Mouse (Mus musculus): ENCODE measurements at regions not wholly inside any gene's neighbourhood (a gene's known extent, or its start where the extent isn't known, plus 50 kb on each side); places are given as distances from the start of the nearest gene placed in this dataset.

- H3K9ac ChIP-seq (replicated peaks; ENCODE audit: low read depth, low read length): no peak overlapping the region
- H3K4me2 ChIP-seq (ENCODE audit: low read depth, low read length): no peak overlapping the region
- H3K4me3 ChIP-seq (ENCODE audit: low read depth, low read length): no peak overlapping the region
- H3K9me3 ChIP-seq (replicated peaks; ENCODE audit: control insufficient read depth, low read length): no peaks in the 10 kb centered on the region
- TF ChIP-seq CTCF (IDR thresholded peaks at IDR 0.05; ENCODE audit: low read depth) (no peak), EP300 (IDR thresholded peaks at IDR 0.05; ENCODE audit: low read depth) (no peak)
- H3K4me1 ChIP-seq (ENCODE audit: control insufficient read depth, insufficient read depth): peaks cover 8% of the 10 kb centered on the region; the same call in 1 of the 2 replicates
- no peaks in the 10 kb centered on the region for H3K27me3 ChIP-seq (ENCODE audit: control insufficient read depth, insufficient read depth, low read length)
- ATAC-seq (ENCODE audit: insufficient read depth, low read depth) (no peak), DNase-seq (ENCODE audit: low spot score) (no peak)
- H3K27ac ChIP-seq (ENCODE audit: low read depth): no peak overlapping the region
- H3K36me3 ChIP-seq (replicated peaks; ENCODE audit: control insufficient read depth, insufficient read depth, low read length): no peaks in the 10 kb centered on the region
- WGBS: 54% methylated on average over 5 of the region's 5 CpGs
Observed at GRCm38 (mm10) chr15:67336294-67337039, 835.8 kb upstream of the Lrrc6 start.

DNA sequence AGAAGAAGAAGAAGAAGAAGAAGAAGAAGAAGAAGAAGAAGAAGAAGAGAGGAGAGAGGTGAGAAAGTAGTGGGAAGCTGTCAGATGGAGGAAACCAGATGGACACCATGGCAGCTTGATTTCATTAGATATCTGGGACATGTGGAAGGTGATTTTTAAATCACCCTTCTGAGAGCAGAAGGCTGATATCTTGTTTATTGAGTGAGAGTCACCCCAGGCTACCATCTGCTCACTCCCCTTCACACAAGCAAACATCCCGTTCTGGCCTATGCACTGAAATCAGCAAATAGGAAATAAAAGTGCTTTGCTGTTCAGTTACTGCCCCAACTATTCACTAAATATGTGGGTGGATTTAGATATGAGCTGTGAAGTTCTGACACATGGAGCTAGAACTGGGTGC lies 831.8 kb upstream of the Lrrc6 start:
- no peaks in the 10 kb centered on the region for H3K36me3 ChIP-seq (replicated peaks; ENCODE audit: control insufficient read depth, insufficient read depth, low read length)
- ATAC-seq (ENCODE audit: insufficient read depth, low read depth): no peak

GRCm38 (mm10) chr15:67320292-67320691 lies 819.6 kb upstream of the Lrrc6 start:
- DNase-seq (ENCODE audit: low spot score): no peak
- H3K4me3 ChIP-seq (ENCODE audit: low read depth, low read length): no peak overlapping the region
- ATAC-seq (ENCODE audit: insufficient read depth, low read depth): no peak
- TF ChIP-seq CTCF (IDR thresholded peaks at IDR 0.05; ENCODE audit: low read depth) (no peak), EP300 (IDR thresholded peaks at IDR 0.05; ENCODE audit: low read depth) (no peak)
- no peak overlapping the region for H3K4me2 ChIP-seq (ENCODE audit: low read depth, low read length)
- H3K9ac ChIP-seq (replicated peaks; ENCODE audit: low read depth, low read length): no peak overlapping the region
- H3K27ac ChIP-seq (ENCODE audit: low read depth): no peak overlapping the region
- no peaks in the 10 kb centered on the region for H3K4me1 ChIP-seq (ENCODE audit: control insufficient read depth, insufficient read depth)
- H3K27me3 ChIP-seq (ENCODE audit: control insufficient read depth, insufficient read depth, low read length): no peaks in the 10 kb centered on the region
- H3K36me3 ChIP-seq (replicated peaks; ENCODE audit: control insufficient read depth, insufficient read depth, low read length): no peaks in the 10 kb centered on the region
- 67% methylated on average over 2 of the region's 2 CpGs for WGBS
- no peaks in the 10 kb centered on the region for H3K9me3 ChIP-seq (replicated peaks; ENCODE audit: control insufficient read depth, low read length)

More for the DNA sequence above, 831.8 kb upstream of the Lrrc6 start:
- TF ChIP-seq CTCF (IDR thresholded peaks at IDR 0.05; ENCODE audit: low read depth) (no peak), EP300 (IDR thresholded peaks at IDR 0.05; ENCODE audit: low read depth) (no peak)
- Histone ChIP-seq H3K9ac (replicated peaks; ENCODE audit: low read depth, low read length) (no peak overlapping the region), H3K9me3 (replicated peaks; ENCODE audit: control insufficient read depth, low read length) (no peaks in the 10 kb centered on the region), H3K4me1 (ENCODE audit: control insufficient read depth, insufficient read depth) (peaks cover 8% of the 10 kb centered on the region; the same call in 1 of the 2 replicates), H3K4me2 (ENCODE audit: low read depth, low read length) (no peak overlapping the region), H3K27ac (ENCODE audit: low read depth) (no peak overlapping the region), H3K4me3 (ENCODE audit: low read depth, low read length) (no peak overlapping the region), H3K27me3 (ENCODE audit: control insufficient read depth, insufficient read depth, low read length) (no peaks in the 10 kb centered on the region)
- WGBS: 84% methylated on average over 1 of the region's 1 CpGs
- DNase-seq (ENCODE audit: low spot score): no peak

DNA sequence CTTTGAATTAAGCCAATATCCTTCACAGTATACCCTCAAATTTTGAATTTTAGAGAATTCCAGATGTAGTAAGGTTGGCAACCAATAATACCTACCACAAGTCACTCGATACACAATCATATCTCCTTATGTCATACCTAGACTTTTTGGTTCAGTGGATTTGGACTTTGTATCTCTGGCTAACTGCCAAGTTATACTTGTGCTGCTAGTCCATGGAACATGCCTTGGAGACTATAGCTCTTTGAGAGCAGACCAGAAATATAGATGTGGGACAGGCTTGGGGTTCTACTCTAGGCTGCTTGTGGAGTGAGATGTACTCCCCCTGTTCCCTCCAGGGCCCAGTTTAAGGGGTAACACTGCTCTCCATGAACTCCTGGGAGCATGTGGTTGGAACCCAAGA lies 814.5 kb upstream of the Lrrc6 start:
- DNase-seq (ENCODE audit: low spot score) (no peak), ATAC-seq (ENCODE audit: insufficient read depth, low read depth) (no peak)
- Histone ChIP-seq H3K9ac (replicated peaks; ENCODE audit: low read depth, low read length) (no peak overlapping the region), H3K27ac (ENCODE audit: low read depth) (no peak overlapping the region), H3K27me3 (ENCODE audit: control insufficient read depth, insufficient read depth, low read length) (no peaks in the 10 kb centered on the region), H3K4me2 (ENCODE audit: low read depth, low read length) (no peak overlapping the region), H3K9me3 (replicated peaks; ENCODE audit: control insufficient read depth, low read length) (no peaks in the 10 kb centered on the region), H3K4me1 (ENCODE audit: control insufficient read depth, insufficient read depth) (no peaks in the 10 kb centered on the region), H3K4me3 (ENCODE audit: low read depth, low read length) (no peak overlapping the region), H3K36me3 (replicated peaks; ENCODE audit: control insufficient read depth, insufficient read depth, low read length) (no peaks in the 10 kb centered on the region)
- WGBS: 69% methylated on average over 1 of the region's 1 CpGs
- TF ChIP-seq EP300 (IDR thresholded peaks at IDR 0.05; ENCODE audit: low read depth) (no peak), CTCF (IDR thresholded peaks at IDR 0.05; ENCODE audit: low read depth) (no peak)

DNA sequence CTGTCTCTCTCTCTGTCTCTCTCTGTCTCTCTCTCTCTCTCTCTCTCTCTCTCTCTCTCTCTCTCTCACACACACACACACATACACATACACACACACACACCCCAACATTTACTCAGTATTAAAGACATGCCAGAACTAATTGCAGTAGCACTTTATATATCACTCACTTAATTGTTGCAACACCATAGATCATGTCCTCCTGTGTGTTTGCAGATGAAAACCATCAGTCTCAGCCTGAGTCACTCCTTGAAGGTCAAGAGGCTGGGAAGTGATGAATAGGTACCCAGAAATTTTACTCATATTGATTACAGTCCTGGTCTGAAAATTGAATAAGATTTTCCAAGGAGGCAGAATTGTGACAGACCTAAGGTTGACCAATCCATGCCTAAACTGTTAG lies 812.9 kb upstream of the Lrrc6 start:
- TF ChIP-seq CTCF (IDR thresholded peaks at IDR 0.05; ENCODE audit: low read depth) (no peak), EP300 (IDR thresholded peaks at IDR 0.05; ENCODE audit: low read depth) (no peak)
- no peak overlapping the region for H3K4me3 ChIP-seq (ENCODE audit: low read depth, low read length)
- DNase-seq (ENCODE audit: low spot score) (no peak), ATAC-seq (ENCODE audit: insufficient read depth, low read depth) (no peak)
- H3K4me2 ChIP-seq (ENCODE audit: low read depth, low read length): no peak overlapping the region
- no peak overlapping the region for H3K9ac ChIP-seq (replicated peaks; ENCODE audit: low read depth, low read length)
- no peaks in the 10 kb centered on the region for H3K9me3 ChIP-seq (replicated peaks; ENCODE audit: control insufficient read depth, low read length)
- no peaks in the 10 kb centered on the region for H3K4me1 ChIP-seq (ENCODE audit: control insufficient read depth, insufficient read depth)
- no peaks in the 10 kb centered on the region for H3K36me3 ChIP-seq (replicated peaks; ENCODE audit: control insufficient read depth, insufficient read depth, low read length)
- no peaks in the 10 kb centered on the region for H3K27me3 ChIP-seq (ENCODE audit: control insufficient read depth, insufficient read depth, low read length)
- H3K27ac ChIP-seq (ENCODE audit: low read depth): no peak overlapping the region

DNA sequence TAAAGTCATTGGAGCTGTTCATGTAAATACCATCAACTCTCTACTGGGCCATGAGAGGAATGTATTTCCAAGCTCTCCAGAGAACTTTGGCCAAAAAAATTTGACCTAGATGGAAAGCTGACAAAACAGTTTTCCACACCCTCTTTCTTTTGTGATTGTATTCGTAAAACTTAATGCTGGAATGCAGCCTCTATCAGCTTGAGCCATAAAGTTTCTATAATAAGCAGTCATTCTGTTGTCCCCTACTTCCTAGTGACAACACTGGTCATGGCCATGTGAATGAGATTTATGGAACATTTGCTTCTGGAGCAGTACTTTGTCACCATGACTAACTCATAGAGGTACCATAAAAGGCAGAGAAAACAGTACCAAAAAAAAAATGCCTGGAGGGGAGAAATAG lies 805.0 kb upstream of the Lrrc6 start:
- no peak for TF ChIP-seq CTCF (IDR thresholded peaks at IDR 0.05; ENCODE audit: low read depth)
- no peak for TF ChIP-seq EP300 (IDR thresholded peaks at IDR 0.05; ENCODE audit: low read depth)
- Histone ChIP-seq H3K9me3 (replicated peaks; ENCODE audit: control insufficient read depth, low read length) (no peaks in the 10 kb centered on the region), H3K4me1 (ENCODE audit: control insufficient read depth, insufficient read depth) (peaks cover 8% of the 10 kb centered on the region), H3K4me3 (ENCODE audit: low read depth, low read length) (no peak overlapping the region), H3K36me3 (replicated peaks; ENCODE audit: control insufficient read depth, insufficient read depth, low read length) (no peaks in the 10 kb centered on the region), H3K4me2 (ENCODE audit: low read depth, low read length) (no peak overlapping the region), H3K9ac (replicated peaks; ENCODE audit: low read depth, low read length) (no peak overlapping the region), H3K27me3 (ENCODE audit: control insufficient read depth, insufficient read depth, low read length) (no peaks in the 10 kb centered on the region), H3K27ac (ENCODE audit: low read depth) (no peak overlapping the region)
- 22% methylated on average over 1 of the region's 1 CpGs for WGBS
- no peak for ATAC-seq (ENCODE audit: insufficient read depth, low read depth)
- DNase-seq (ENCODE audit: low spot score): no peak

Measured in heart, postnatal 0 days (tissue).